Mouse (Mus musculus): ENCODE measurements around the gene Cilp2. TPM values are rescaled to one million over a fixed set of nuclear protein-coding genes. Genes with fewer than 3 reads are reported as not detected.

Cilp2 gene
- polyA plus RNA-seq, 1 experiment from 2014 or later, result 0.35 TPM

- H3K27me3 ChIP-seq (ENCODE audit: control insufficient read depth, insufficient read depth, low read length), result no peaks in the 10 kb centered on the region
- no peaks in the 10 kb centered on the region for H3K36me3 ChIP-seq (ENCODE audit: control insufficient read depth, insufficient read depth, low read length)
- WGBS, result 83% methylated on average over 4 of the region's 4 CpGs
- DNase-seq (ENCODE audit: low spot score) (no peak), ATAC-seq (replicated peaks; ENCODE audit: low FRiP score) (no peak)
- peaks cover 4% of the 10 kb centered on the region; the same call in 1 of the 2 replicates for H3K4me1 ChIP-seq (replicated peaks; ENCODE audit: control insufficient read depth, insufficient read depth, low read length)
- no peak overlapping the region for H3K4me2 ChIP-seq (ENCODE audit: low read depth, low read length, severe bottlenecking)
- H3K27ac ChIP-seq (ENCODE audit: low read depth, low read length), result no peak overlapping the region
- H3K4me3 ChIP-seq (ENCODE audit: low read depth, low read length), result no peak overlapping the region
- H3K9me3 ChIP-seq (ENCODE audit: control insufficient read depth, low read length), result no peaks in the 10 kb centered on the region
- no peak overlapping the region for H3K9ac ChIP-seq (ENCODE audit: low read length)
Observed at GRCm38 (mm10) chr8:69895772-69896451, 8.4 kb upstream of the Cilp2 start.

- H3K36me3 ChIP-seq (ENCODE audit: control insufficient read depth, insufficient read depth, low read length), result no peaks in the 10 kb centered on the region
- no peaks in the 10 kb centered on the region; the same call in 1 of the 2 replicates for H3K4me1 ChIP-seq (replicated peaks; ENCODE audit: control insufficient read depth, insufficient read depth, low read length)
- H3K9me3 ChIP-seq (ENCODE audit: control insufficient read depth, low read length), result no peaks in the 10 kb centered on the region
Observed at GRCm38 (mm10) chr8:69894836-69895332, 7.4 kb upstream of the Cilp2 start.

GRCm38 (mm10) chr8:69893863-69894262, 6.4 kb upstream of the Cilp2 start:
- no peak overlapping the region for H3K27ac ChIP-seq (ENCODE audit: low read depth, low read length)
- 24% methylated on average over 17 of the region's 17 CpGs for WGBS
- ATAC-seq (replicated peaks; ENCODE audit: low FRiP score), result peak; percentile 16

More at GRCm38 (mm10) chr8:69894836-69895332, 7.4 kb upstream of the Cilp2 start:
- H3K9ac ChIP-seq (ENCODE audit: low read length), result no peak overlapping the region
- ATAC-seq (replicated peaks; ENCODE audit: low FRiP score) (no peak), DNase-seq (ENCODE audit: low spot score) (no peak)
- H3K4me3 ChIP-seq (ENCODE audit: low read depth, low read length), result no peak overlapping the region
- no peak overlapping the region for H3K4me2 ChIP-seq (ENCODE audit: low read depth, low read length, severe bottlenecking)
- 50% methylated on average over 6 of the region's 6 CpGs for WGBS
- H3K27ac ChIP-seq (ENCODE audit: low read depth, low read length), result no peak overlapping the region
- peaks cover 9% of the 10 kb centered on the region for H3K27me3 ChIP-seq (ENCODE audit: control insufficient read depth, insufficient read depth, low read length)

GRCm38 (mm10) chr8:69890813-69891241, 3.3 kb upstream of the Cilp2 start:
- Histone ChIP-seq H3K4me1 (replicated peaks; ENCODE audit: control insufficient read depth, insufficient read depth, low read length) (peaks cover 18% of the 10 kb centered on the region; the same call in 1 of the 2 replicates), H3K9me3 (ENCODE audit: control insufficient read depth, low read length) (no peaks in the 10 kb centered on the region), H3K4me2 (ENCODE audit: low read depth, low read length, severe bottlenecking) (no peak overlapping the region), H3K4me3 (ENCODE audit: low read depth, low read length) (no peak overlapping the region), H3K36me3 (ENCODE audit: control insufficient read depth, insufficient read depth, low read length) (no peaks in the 10 kb centered on the region), H3K9ac (ENCODE audit: low read length) (no peak overlapping the region), H3K27me3 (ENCODE audit: control insufficient read depth, insufficient read depth, low read length) (peaks cover 49% of the 10 kb centered on the region), H3K27ac (ENCODE audit: low read depth, low read length) (no peak overlapping the region)
- peak; percentile 75 for DNase-seq (ENCODE audit: low spot score)
- peak; percentile 14; the same call in 1 of the 2 replicates for ATAC-seq (replicated peaks; ENCODE audit: low FRiP score)
- WGBS, result 44% methylated on average over 19 of the region's 19 CpGs

More at GRCm38 (mm10) chr8:69893863-69894262, 6.4 kb upstream of the Cilp2 start:
- Histone ChIP-seq H3K27me3 (ENCODE audit: control insufficient read depth, insufficient read depth, low read length) (peaks cover 19% of the 10 kb centered on the region), H3K4me1 (replicated peaks; ENCODE audit: control insufficient read depth, insufficient read depth, low read length) (0 out of 2 replicates have a peak, but pooled peaks cover 5% of the 10 kb centered on the region), H3K4me3 (ENCODE audit: low read depth, low read length) (no peak overlapping the region), H3K9me3 (ENCODE audit: control insufficient read depth, low read length) (no peaks in the 10 kb centered on the region), H3K36me3 (ENCODE audit: control insufficient read depth, insufficient read depth, low read length) (no peaks in the 10 kb centered on the region), H3K4me2 (ENCODE audit: low read depth, low read length, severe bottlenecking) (no peak overlapping the region), H3K9ac (ENCODE audit: low read length) (no peak overlapping the region)
- peak; percentile 85 for DNase-seq (ENCODE audit: low spot score)

GRCm38 (mm10) chr8:69888902-69889301, 1.4 kb upstream of the Cilp2 start:
- Histone ChIP-seq H3K9ac (ENCODE audit: low read length) (no peak overlapping the region), H3K27me3 (ENCODE audit: control insufficient read depth, insufficient read depth, low read length) (peaks cover 69% of the 10 kb centered on the region), H3K9me3 (ENCODE audit: control insufficient read depth, low read length) (no peaks in the 10 kb centered on the region), H3K4me2 (ENCODE audit: low read depth, low read length, severe bottlenecking) (no peak overlapping the region), H3K36me3 (ENCODE audit: control insufficient read depth, insufficient read depth, low read length) (no peaks in the 10 kb centered on the region), H3K4me3 (ENCODE audit: low read depth, low read length) (peak overlapping the region; percentile 12; the same call in 1 of the 2 replicates), H3K27ac (ENCODE audit: low read depth, low read length) (no peak overlapping the region), H3K4me1 (replicated peaks; ENCODE audit: control insufficient read depth, insufficient read depth, low read length) (peaks cover 20% of the 10 kb centered on the region; the same call in 1 of the 2 replicates)
- ATAC-seq (replicated peaks; ENCODE audit: low FRiP score) (0 out of 2 replicates have a peak, but pooled peaks have one; percentile 17), DNase-seq (ENCODE audit: low spot score) (no peak)
- 5% methylated on average over 32 of the region's 32 CpGs for WGBS

GRCm38 (mm10) chr8:69888244-69888866, 868 bp upstream of the Cilp2 start:
- H3K36me3 ChIP-seq (ENCODE audit: control insufficient read depth, insufficient read depth, low read length), result no peaks in the 10 kb centered on the region
- H3K4me2 ChIP-seq (ENCODE audit: low read depth, low read length, severe bottlenecking), result peak overlapping the region; percentile 35; the same call in 1 of the 2 replicates
- ATAC-seq (replicated peaks; ENCODE audit: low FRiP score) (no peak), DNase-seq (ENCODE audit: low spot score) (no peak)
- H3K27ac ChIP-seq (ENCODE audit: low read depth, low read length), result no peak overlapping the region
- peaks cover 74% of the 10 kb centered on the region for H3K27me3 ChIP-seq (ENCODE audit: control insufficient read depth, insufficient read depth, low read length)
- peaks cover 20% of the 10 kb centered on the region; the same call in 1 of the 2 replicates for H3K4me1 ChIP-seq (replicated peaks; ENCODE audit: control insufficient read depth, insufficient read depth, low read length)
- WGBS, result 7% methylated on average over 24 of the region's 24 CpGs
- no peaks in the 10 kb centered on the region for H3K9me3 ChIP-seq (ENCODE audit: control insufficient read depth, low read length)
- H3K9ac ChIP-seq (ENCODE audit: low read length), result no peak overlapping the region
- H3K4me3 ChIP-seq (ENCODE audit: low read depth, low read length), result 0 out of 2 replicates have a peak overlapping the region, but pooled peaks have one; percentile 12

- no peak for DNase-seq (ENCODE audit: low spot score)
- Histone ChIP-seq H3K4me3 (ENCODE audit: low read depth, low read length) (no peak overlapping the region), H3K4me1 (replicated peaks; ENCODE audit: control insufficient read depth, insufficient read depth, low read length) (peaks cover 30% of the 10 kb centered on the region; the same call in 1 of the 2 replicates), H3K27me3 (ENCODE audit: control insufficient read depth, insufficient read depth, low read length) (peaks cover 100% of the 10 kb centered on the region), H3K36me3 (ENCODE audit: control insufficient read depth, insufficient read depth, low read length) (no peaks in the 10 kb centered on the region), H3K4me2 (ENCODE audit: low read depth, low read length, severe bottlenecking) (no peak overlapping the region), H3K9me3 (ENCODE audit: control insufficient read depth, low read length) (no peaks in the 10 kb centered on the region), H3K27ac (ENCODE audit: low read depth, low read length) (no peak overlapping the region), H3K9ac (ENCODE audit: low read length) (no peak overlapping the region)
- no peak for ATAC-seq (replicated peaks; ENCODE audit: low FRiP score)
- 54% methylated on average over 13 of the region's 13 CpGs for WGBS
Observed at GRCm38 (mm10) chr8:69884141-69884540, 3.3 kb downstream of the Cilp2 start.

- Histone ChIP-seq H3K4me1 (replicated peaks; ENCODE audit: control insufficient read depth, insufficient read depth, low read length) (peaks cover 22% of the 10 kb centered on the region; the same call in 1 of the 2 replicates), H3K9ac (ENCODE audit: low read length) (no peak overlapping the region), H3K27me3 (ENCODE audit: control insufficient read depth, insufficient read depth, low read length) (peaks cover 89% of the 10 kb centered on the region), H3K27ac (ENCODE audit: low read depth, low read length) (no peak overlapping the region), H3K9me3 (ENCODE audit: control insufficient read depth, low read length) (no peaks in the 10 kb centered on the region), H3K4me3 (ENCODE audit: low read depth, low read length) (no peak overlapping the region), H3K4me2 (ENCODE audit: low read depth, low read length, severe bottlenecking) (no peak overlapping the region; the same call in 1 of the 2 replicates), H3K36me3 (ENCODE audit: control insufficient read depth, insufficient read depth, low read length) (no peaks in the 10 kb centered on the region)
- DNase-seq (ENCODE audit: low spot score) (peak; percentile 62), ATAC-seq (replicated peaks; ENCODE audit: low FRiP score) (no peak)
- 14% methylated on average over 52 of the region's 52 CpGs for WGBS
Observed at GRCm38 (mm10) chr8:69882833-69883600, 4.5 kb downstream of the Cilp2 start.

All from forebrain, embryonic 11.5 days (tissue).